Mouse (Mus musculus): ENCODE data around the gene Mecom.

GRCm38 (mm10) chr3:29993346-29993745 lies 554.5 kb downstream of the Mecom start:
- TF ChIP-seq GATA1 (IDR thresholded peaks at IDR 0.05; ENCODE audit: low read length) (no peak), TAL1 (IDR thresholded peaks at IDR 0.05; ENCODE audit: low read length) (no peak)
